Mouse (Mus musculus): ENCODE measurements around the gene Itm2b. TPM values are rescaled to one million over a fixed set of nuclear protein-coding genes. Genes with fewer than 3 reads are reported as not detected.

The Itm2b gene
- polyA plus RNA-seq, 1 experiment from 2014 or later = 364 TPM

Other genes starting within 250 kb of the Itm2b start
- 11.8 and 14.2 TPM in 2 replicates for gene Lpar6, start 147.4 kb downstream of the Itm2b start, polyA plus RNA-seq (2016; fragmentation: Nextera tagmentation; extraction: Ambion mirVana)
- gene Rb1, start 59.5 kb downstream of the Itm2b start, polyA plus RNA-seq (2016; fragmentation: Nextera tagmentation; extraction: Ambion mirVana) = 30.4 and 31.4 TPM in 2 replicates
- 98.8 and 100 TPM in 2 replicates for gene Med4, start 124.7 kb upstream of the Itm2b start, polyA plus RNA-seq (2016; fragmentation: Nextera tagmentation; extraction: Ambion mirVana)
- 100 and 108 TPM in 2 replicates for gene Sucla2, start 140.0 kb upstream of the Itm2b start, polyA plus RNA-seq (2016; fragmentation: Nextera tagmentation; extraction: Ambion mirVana)
- 12.3 and 13.0 TPM in 2 replicates for gene Nudt15, start 163.0 kb upstream of the Itm2b start, polyA plus RNA-seq (2016; fragmentation: Nextera tagmentation; extraction: Ambion mirVana)